Mouse (Mus musculus) embryo, embryonic 9.5 days (tissue): ENCODE data around the gene Nrxn3.

ENCODE experiments used
- DNase-seq: peaks from one replicate; pipeline ENCODE4 v3.0.0-alpha.2; 2017; ENCODE audit errors: extremely low spot score

Gene Nrxn3

GRCm38 (mm10) chr12:89049279-89049678 is 326.6 kb downstream of the Nrxn3 start:
- DNase-seq = no peak

DNA sequence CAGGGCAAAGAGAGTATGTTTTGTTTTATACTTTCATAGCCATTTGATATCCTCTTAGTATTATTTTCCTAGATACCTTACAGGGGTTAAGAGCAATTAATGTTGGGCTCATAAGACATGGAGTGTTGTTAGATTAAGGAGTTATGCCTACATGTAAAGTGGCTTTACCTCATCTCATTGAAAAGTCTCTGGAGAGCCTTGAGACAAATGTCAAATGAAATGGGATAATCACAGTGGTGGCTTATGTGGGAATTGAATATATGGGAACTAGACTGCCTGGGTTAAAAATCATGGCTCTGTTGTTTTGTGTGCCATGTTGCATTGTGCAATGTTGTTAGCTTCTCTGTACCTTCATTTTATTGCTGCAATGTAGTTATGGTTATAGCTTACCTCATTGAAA is 327.0 kb downstream of the Nrxn3 start:
- no peak for DNase-seq

- no peak for DNase-seq
Measured at GRCm38 (mm10) chr12:89072436-89072835, 349.8 kb downstream of the Nrxn3 start.

- no peak for DNase-seq
Measured at GRCm38 (mm10) chr12:89073167-89073743, 350.6 kb downstream of the Nrxn3 start.

GRCm38 (mm10) chr12:89074551-89075295 is 352.0 kb downstream of the Nrxn3 start:
- no peak for DNase-seq

GRCm38 (mm10) chr12:89093806-89094479 is 371.3 kb downstream of the Nrxn3 start:
- no peak for DNase-seq

DNA sequence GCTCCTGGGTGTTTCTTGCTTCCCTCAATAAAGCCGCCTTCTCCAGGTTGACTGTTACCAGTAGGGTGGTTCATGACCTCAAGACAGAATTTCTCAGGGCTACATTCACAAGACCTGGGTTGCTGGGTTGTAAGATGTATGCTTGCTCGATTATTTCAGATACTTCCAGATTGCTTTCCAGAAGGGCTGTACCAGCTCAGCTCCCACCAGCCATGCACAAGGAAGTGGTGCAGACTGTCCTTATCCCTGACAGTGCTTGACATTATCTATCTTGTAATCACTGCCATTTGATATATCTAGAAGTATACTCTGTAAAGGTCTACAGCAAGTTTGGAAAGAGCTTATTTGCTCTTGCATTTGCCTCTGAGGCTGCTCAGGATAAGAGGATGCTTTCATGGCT is 374.9 kb downstream of the Nrxn3 start:
- DNase-seq = no peak

DNA sequence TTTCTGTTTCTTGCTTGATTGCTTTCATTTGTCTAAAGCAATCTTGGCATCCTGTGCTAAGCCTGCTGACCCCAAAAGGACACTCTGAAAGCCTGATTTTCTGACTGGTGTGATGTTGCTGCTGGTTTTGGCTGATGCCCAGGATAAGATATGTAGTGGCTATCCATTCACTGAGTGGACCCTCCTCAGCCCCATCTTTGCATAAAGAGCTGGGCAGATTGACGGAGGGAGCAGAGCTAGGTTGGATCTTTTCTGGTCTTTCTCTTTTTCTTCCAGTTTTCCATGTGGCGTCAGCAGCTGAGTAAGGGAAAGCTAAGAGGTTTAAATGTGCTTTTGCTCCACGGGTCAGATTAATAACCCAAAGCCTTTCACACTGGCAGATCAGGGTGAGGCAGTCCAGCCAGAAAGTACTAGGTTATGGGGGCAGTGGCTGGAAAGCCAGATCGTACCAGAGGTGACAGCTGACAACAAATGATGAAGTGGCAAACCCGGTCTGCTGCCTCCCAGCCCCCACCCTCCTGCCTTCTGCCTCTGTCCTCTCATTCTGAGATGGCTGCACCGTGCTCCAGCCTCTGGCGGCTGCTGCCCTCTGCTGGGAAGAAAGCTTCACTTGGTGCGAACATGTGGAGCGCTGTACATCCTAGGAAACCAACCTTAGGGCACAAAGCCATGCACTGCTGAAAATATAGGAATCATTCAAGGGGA is 383.5 kb downstream of the Nrxn3 start:
- peak; percentile 74 for DNase-seq

- DNase-seq = no peak
Measured at GRCm38 (mm10) chr12:89106881-89107584, 384.4 kb downstream of the Nrxn3 start.

DNA sequence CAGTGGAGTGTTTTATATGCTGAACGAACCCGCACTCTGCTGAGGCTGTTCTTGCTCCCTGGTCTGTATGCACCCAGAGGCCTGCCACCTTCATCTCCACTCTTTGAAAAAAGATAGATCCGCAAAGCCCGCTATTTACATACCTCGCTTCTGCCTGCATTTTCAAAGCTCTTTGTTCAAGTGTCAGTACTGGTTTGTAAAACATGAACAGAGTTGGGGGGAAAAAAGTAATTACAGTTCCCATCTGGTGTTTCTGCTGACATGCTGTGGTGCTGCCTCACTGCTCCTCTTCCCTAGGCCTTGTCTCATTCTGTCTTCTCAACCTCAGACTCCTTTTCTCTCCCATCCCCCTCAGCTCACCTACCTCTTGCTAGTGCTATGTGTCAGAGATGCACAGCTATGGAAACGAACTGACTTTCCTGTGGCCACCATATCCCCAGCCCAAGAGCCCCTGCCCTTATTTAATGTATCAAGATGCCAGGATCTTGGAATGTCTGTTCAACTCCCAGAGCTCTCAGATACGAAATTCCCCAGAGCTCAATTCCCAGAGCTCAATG is 387.2 kb downstream of the Nrxn3 start:
- DNase-seq = no peak

DNA sequence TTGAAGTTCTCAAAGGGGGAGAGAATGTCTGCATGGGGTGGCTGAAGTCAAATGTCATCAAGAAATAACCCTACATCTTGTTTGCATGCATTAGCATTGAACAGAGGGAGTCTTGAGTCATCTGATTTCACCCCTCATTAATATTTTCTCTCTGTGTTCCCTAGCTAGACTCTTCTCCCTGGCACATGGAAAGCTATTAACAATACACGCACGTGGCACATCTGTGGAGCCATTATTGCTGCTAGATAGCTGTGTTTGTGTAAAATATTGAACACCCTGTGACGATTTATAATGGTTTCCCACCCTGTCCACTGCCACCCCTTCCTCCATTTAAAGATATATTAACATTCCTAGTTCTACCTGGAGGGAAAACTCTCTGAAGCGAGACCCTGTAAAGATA is 405.9 kb downstream of the Nrxn3 start:
- DNase-seq = no peak

GRCm38 (mm10) chr12:89129139-89129907 is 406.6 kb downstream of the Nrxn3 start:
- no peak for DNase-seq

- DNase-seq = no peak
Measured at GRCm38 (mm10) chr12:89134333-89134732, 411.7 kb downstream of the Nrxn3 start.

DNA sequence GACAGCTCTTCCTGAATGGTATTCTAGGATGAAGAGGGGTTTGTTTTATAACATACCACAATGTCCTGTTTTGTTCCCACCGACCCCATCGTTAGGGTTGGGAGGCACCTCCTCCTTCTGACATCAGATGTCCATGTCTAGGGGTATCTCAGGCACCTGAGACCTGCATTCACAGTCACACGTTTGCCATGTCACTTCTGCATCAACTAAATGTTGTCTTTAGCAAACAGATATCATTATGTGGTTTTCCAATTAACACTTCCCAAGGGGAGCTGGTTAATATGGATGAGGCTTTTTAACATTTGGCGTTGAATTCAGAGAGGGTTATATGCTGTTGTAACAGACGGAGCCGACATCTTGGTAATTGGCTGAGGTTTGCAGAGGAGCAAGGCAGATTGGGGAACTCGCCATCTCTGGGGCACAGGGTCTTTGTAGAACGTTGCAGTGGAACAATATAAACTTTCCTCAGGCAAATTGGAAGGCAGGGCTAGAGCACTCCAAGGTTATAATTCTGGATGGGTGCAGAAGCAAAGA is 412.2 kb downstream of the Nrxn3 start:
- no peak for DNase-seq

DNA sequence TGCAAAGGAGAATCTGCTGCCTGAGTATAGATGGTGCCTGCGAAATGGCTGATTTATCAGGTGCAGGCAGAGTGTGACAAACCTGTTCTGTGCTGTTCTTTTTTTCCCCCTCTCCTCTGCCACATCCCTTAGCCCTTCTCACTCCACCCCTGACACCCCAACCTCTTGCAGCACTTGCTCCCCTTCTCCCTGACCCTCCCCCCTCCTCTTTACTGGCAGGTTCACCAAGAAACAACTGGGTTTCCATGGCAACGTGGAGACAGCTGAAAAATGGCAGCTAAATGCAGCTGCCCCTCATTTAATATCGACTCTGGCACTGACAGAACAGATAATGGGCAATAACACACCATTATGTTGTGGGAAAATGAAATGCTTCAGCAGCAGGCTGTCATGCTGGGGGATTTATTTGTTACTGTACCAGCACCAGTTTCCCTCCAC is 426.3 kb downstream of the Nrxn3 start:
- DNase-seq = peak; percentile 42

- DNase-seq = no peak
Measured at GRCm38 (mm10) chr12:89149455-89149854, 426.8 kb downstream of the Nrxn3 start.

GRCm38 (mm10) chr12:89156086-89156757 is 433.5 kb downstream of the Nrxn3 start:
- DNase-seq = no peak

- no peak for DNase-seq
Measured at GRCm38 (mm10) chr12:89159353-89159752, 436.7 kb downstream of the Nrxn3 start.

GRCm38 (mm10) chr12:89174306-89175159 is 451.9 kb downstream of the Nrxn3 start:
- peak; percentile 12 for DNase-seq
